ENCODE assay signal across 7 mouse cellular contexts in the genomic region with DNA sequence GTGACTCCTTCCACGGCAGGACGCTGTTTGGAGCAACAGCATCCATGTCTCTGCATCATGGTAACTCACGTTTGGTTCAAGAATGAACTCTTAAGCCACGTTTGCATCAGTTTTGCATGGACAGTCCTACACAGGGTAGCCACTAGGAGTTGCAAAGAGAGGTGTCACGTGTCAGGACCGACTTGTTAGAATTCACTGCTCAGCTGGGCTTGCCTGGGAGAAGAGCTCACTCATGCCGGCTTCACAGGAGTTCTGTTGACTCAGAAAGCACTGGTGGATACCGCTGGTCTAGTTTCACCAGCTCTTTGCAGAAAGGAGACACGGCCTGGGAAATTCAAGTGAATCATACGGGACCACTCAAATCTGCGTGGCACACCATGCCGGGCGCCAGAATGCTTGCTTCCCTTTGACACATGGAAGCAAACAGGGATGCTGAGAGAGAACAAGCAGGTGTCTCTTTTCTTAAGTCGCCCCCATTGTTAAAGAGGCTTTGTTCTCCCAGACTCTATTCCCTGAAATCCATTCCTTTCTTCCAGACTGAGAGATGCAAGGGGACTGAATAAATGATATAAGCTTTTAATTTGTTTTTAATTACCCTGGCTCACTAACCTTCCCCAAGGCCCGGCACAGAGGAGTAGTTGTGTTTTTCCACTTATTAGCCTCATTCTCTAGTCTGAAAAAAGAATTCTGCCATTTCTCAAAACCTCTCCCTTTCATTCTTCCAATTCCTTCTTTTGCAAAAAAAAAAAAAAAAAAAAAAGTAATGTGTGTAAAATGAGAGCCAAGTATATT. TPM values are rescaled to one million over a fixed set of nuclear protein-coding genes. Genes with fewer than 3 reads are reported as not detected.
A peak's percentile ranks its signal among the peaks of the same experiment; 100 is the strongest.
DNase-seq lines count a peak whose midpoint lies in the region; ATAC-seq and TF ChIP-seq lines count a peak whose summit lies in the region.

No protein-coding gene starts in this region.

- H3K4me2 ChIP-seq in CH12.LX (ENCODE audit: insufficient read depth, low read depth, poor library complexity, severe bottlenecking), result no peak overlapping the region
- H3K4me2 ChIP-seq in forebrain, embryonic 14.5 days (ENCODE audit: low read length), result peak overlapping the region; percentile 6; the same call in 1 of the 2 replicates

- no peak for TF ChIP-seq EP300 in CH12.LX (IDR thresholded peaks at IDR 0.05; ENCODE audit: low read length)

- TF ChIP-seq RAD21 in CH12.LX (IDR thresholded peaks at IDR 0.05; ENCODE audit: low read depth, low read length), result no peak

- ATAC-seq in forebrain, embryonic 14.5 days, result peak; percentile 55

- no peak overlapping the region for H3K4me3 ChIP-seq in CH12.LX (replicated peaks in 1 of 3; ENCODE audit: low read depth in 2 of 3, low read length in 2 of 3, poor library complexity in 1 of 3)
- H3K4me3 ChIP-seq in forebrain, embryonic 14.5 days (ENCODE audit: low read depth, low read length), result no peak overlapping the region
- H3K4me3 ChIP-seq in midbrain, embryonic 10.5 days, result no peak overlapping the region

- H3K4me1 ChIP-seq in CH12.LX (ENCODE audit: control insufficient read depth in 1 of 2, insufficient read depth in 2 of 2), result no peaks in the 10 kb centered on the region; a peak in 2 of 4 replicates
- peaks cover 18% of the 10 kb centered on the region for H3K4me1 ChIP-seq in forebrain, embryonic 14.5 days (ENCODE audit: control insufficient read depth, insufficient read depth, low read length)
- peaks cover 37% of the 10 kb centered on the region for H3K4me1 ChIP-seq in midbrain, embryonic 10.5 days

- in situ Hi-C loops in CH12.LX (cut with MboI; ENCODE audit: low pct_ligation_motif_present, low pct_unique_long_range_greater_than_20kb, low sequenced_read_pairs), result no loop called here

- no peaks in the 10 kb centered on the region for H3K27me3 ChIP-seq in CH12.LX (replicated peaks)
- H3K27me3 ChIP-seq in forebrain, embryonic 14.5 days (replicated peaks; ENCODE audit: control insufficient read depth, insufficient read depth, low read length), result no peaks in the 10 kb centered on the region
- H3K27me3 ChIP-seq in midbrain, embryonic 10.5 days (ENCODE audit: low read depth, poor library complexity, severe bottlenecking), result no peaks in the 10 kb centered on the region

- WGBS in forebrain, embryonic 14.5 days, result 10% methylated on average over 15 of the region's 15 CpGs
- 19% methylated on average over 15 of the region's 15 CpGs for WGBS in midbrain, embryonic 10.5 days

- H3K36me3 ChIP-seq in CH12.LX (replicated peaks in 1 of 2; ENCODE audit: control insufficient read depth in 1 of 2, insufficient read depth in 1 of 2, low read length in 1 of 2), result no peaks in the 10 kb centered on the region
- no peaks in the 10 kb centered on the region for H3K36me3 ChIP-seq in forebrain, embryonic 14.5 days (ENCODE audit: control insufficient read depth, insufficient read depth, low read length)
- H3K36me3 ChIP-seq in midbrain, embryonic 10.5 days, result no peaks in the 10 kb centered on the region

- TF ChIP-seq CTCF in CH12.LX (conservative IDR thresholded peaks at IDR 0.05 in 1 of 2, IDR thresholded peaks at IDR 0.05 in 1 of 2; ENCODE audit: low read depth in 2 of 2, low read length in 2 of 2), result no peak

- H3K9ac ChIP-seq in CH12.LX (ENCODE audit: insufficient read depth, low read depth), result no peak overlapping the region
- H3K9ac ChIP-seq in forebrain, embryonic 14.5 days (ENCODE audit: low read length), result no peak overlapping the region

- DNase-seq in 3T3-L1 (ENCODE audit: low read depth, low spot score), result peak; percentile 91
- no peak for DNase-seq in CH12.LX (ENCODE audit: extremely low read depth)
- DNase-seq in forebrain, embryonic 14.5 days (ENCODE audit: low spot score), result peak; percentile 75
- DNase-seq in midbrain, embryonic 10.5 days (ENCODE audit: low spot score), result peak; percentile 53
- no peak for DNase-seq in right cerebral cortex, adult 2 months (ENCODE audit: low spot score in 2 of 2)
- no peak for DNase-seq in thymus, postnatal 14 days
- no peak for DNase-seq in ovary, postnatal 10 days (ENCODE audit: low spot score)

- TF ChIP-seq POLR2A in CH12.LX (IDR thresholded peaks at IDR 0.05; ENCODE audit: low read depth, low read length), result no peak

- H3K9me3 ChIP-seq in CH12.LX (replicated peaks; ENCODE audit: low read length), result no peaks in the 10 kb centered on the region
- H3K9me3 ChIP-seq in forebrain, embryonic 14.5 days (replicated peaks; ENCODE audit: control insufficient read depth, low read length), result no peaks in the 10 kb centered on the region
- H3K9me3 ChIP-seq in midbrain, embryonic 10.5 days (replicated peaks), result peaks cover 9% of the 10 kb centered on the region; the same call in 1 of the 2 replicates

- H3K27ac ChIP-seq in CH12.LX (ENCODE audit: insufficient read depth, low read depth), result no peak overlapping the region
- H3K27ac ChIP-seq in forebrain, embryonic 14.5 days (ENCODE audit: low read depth, low read length), result peak overlapping the region; percentile 88
- peak overlapping the region; percentile 79 for H3K27ac ChIP-seq in midbrain, embryonic 10.5 days (replicated peaks)

- dilution Hi-C loops in CH12.LX (cut with MboI; ENCODE audit: extremely low pct_ligation_motif_present, extremely low pct_unique_long_range_greater_than_20kb, low sequenced_read_pairs), result no loop called here

- H3K79me2 ChIP-seq in CH12.LX (replicated peaks; ENCODE audit: control insufficient read depth, extremely low read depth, insufficient read depth, poor library complexity, severe bottlenecking), result no peaks in the 10 kb centered on the region

TF ChIP-seq in CH12.LX, 34 proteins besides CTCF, POLR2A, EP300 and RAD21:
- TF ChIP-seq BHLHE40 (IDR thresholded peaks at IDR 0.05; ENCODE audit: low read depth, low read length) (peak; percentile 12; the same call in 1 of the 2 replicates), MEF2A (IDR thresholded peaks at IDR 0.05; ENCODE audit: borderline replicate concordance, low read depth, low read length) (no peak)
TF ChIP-seq in CH12.LX: peak in this region for 1.

RNA-seq across cellular contexts. Expression of gene Tlr1, which starts 55.9 kb away (rescaled TPM):
- total RNA-seq in CH12.LX (2012; rRNA removed) (4.3 and 6.4 TPM in 2 replicates), CH12.LX (2014; rRNA removed) (22.2 and 22.5 TPM in 2 replicates)
- 21.3 and 26.5 TPM in 2 replicates for polyA plus RNA-seq in CH12.LX (2012; ENCODE audit: insufficient read length, low read depth)
- 0.33 and 0.36 TPM in 2 replicates for polyA plus RNA-seq in forebrain, embryonic 14.5 days (2014; fragmentation: Nextera tagmentation; extraction: Ambion mirVana)
- polyA plus RNA-seq in midbrain, embryonic 10.5 days (2016; fragmentation: Nextera tagmentation; extraction: Ambion mirVana), result 0.25 and 0.32 TPM in 2 replicates

Comparison
In these comparisons a context has a peak if more than half of its experiments do, and no peak if none do; other contexts are left out.
1. DNase-seq: peak in 3T3-L1 (single experiment), forebrain, embryonic 14.5 days (single experiment) and midbrain, embryonic 10.5 days (single experiment); none in CH12.LX (single experiment), right cerebral cortex, adult 2 months (0 of 2), thymus, postnatal 14 days (single experiment) and ovary, postnatal 10 days (single experiment).
2. RNA of gene Tlr1, which starts 55.9 kb away (polyA plus RNA-seq): 21.3 to 26.5 TPM in CH12.LX; 0.33 to 0.36 TPM in forebrain, embryonic 14.5 days and 0.25 to 0.32 TPM in midbrain, embryonic 10.5 days; every median in the first group is over 10 times any median in the second.